Mouse (Mus musculus): ENCODE measurements around the gene Tnpo1. TPM values are rescaled to one million over a fixed set of nuclear protein-coding genes. Genes with fewer than 3 reads are reported as not detected.

The Tnpo1 gene
- polyA plus RNA-seq (2016; fragmentation: Nextera tagmentation; extraction: Ambion mirVana) = 73.3 and 73.8 TPM in 2 replicates

DNA sequence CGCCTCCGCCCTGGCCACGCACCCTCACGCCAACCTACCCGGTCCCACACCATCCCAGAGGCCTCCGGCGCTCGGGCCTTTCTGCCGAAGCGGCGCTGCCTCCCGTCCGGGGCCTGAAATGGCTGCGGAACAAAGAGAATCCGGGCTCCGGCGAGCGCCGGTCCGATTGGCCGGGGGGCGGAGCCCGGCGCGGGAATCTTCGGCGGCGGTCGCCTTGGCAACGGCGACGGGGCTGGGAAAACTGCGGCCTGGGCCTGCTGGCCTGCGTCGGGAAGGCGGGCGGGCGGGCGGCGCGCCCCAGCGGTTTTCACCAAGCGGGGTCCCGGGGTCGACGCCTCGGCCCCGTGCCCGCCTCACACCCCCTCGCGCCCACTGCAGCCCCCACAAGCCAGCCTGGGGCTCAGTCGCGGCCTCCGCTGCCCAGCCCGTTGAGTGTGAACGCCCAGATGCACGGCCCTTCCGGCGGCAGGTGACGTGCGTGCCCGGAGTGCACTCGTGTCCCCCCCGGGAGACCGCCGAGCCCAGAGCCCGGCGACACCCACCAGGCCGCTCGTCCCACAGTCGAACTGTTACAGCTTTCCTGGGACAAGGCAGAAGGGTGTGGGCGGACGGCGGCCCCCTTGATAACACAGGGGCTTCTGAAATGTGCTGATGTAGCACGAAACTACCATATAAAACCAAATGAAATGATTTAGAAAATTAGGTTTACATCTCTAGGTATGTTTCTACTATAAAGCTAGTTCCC, at the start of gene Tnpo1:
Gene Tnpo1 (minus strand): TSS at position 172 of the 745 bp plus-strand sequence.
- no peaks in the 10 kb centered on the region for H3K27me3 ChIP-seq
- peak within 1 kb of the TSS; percentile 78 for H3K4me2 ChIP-seq (replicated peaks)
- H3K4me3 ChIP-seq = peak within 1 kb of the TSS; percentile 97
- under 1% methylated on average over 72 of the region's 75 CpGs for WGBS
- H3K27ac ChIP-seq = peak within 1 kb of the TSS; percentile 96
- ATAC-seq (ENCODE audit: insufficient number of reproducible peaks, insufficient read depth, low FRiP score, low TSS enrichment) = peak; percentile 90
- peaks cover 17% of the 10 kb centered on the region for H3K36me3 ChIP-seq
- no peaks in the 10 kb centered on the region for H3K9me3 ChIP-seq
- peak within 1 kb of the TSS; percentile 100 for H3K9ac ChIP-seq
- H3K4me1 ChIP-seq = peaks cover 13% of the 10 kb centered on the region

DNA sequence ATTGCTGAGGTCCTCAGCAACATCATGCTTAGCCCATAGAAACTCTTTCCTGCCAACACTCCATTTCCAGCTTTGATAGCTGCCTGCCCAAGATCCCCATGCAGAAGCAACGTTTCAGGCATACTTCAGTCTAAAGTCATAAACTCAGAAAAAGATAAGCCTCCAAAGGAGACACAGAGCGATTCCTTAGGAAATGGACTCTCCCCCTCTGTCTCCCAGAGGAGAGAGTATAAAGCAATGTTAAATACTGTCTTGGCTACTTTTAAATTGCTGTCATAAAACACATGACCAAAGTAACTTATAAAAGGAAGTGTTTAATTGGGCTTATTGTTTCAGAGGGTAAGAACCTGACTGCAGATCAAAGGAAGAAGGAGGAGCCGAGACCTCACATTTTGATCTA, 45.9 kb upstream of the Tnpo1 start:
- H3K9ac ChIP-seq = no peak overlapping the region
- no peak overlapping the region for H3K27ac ChIP-seq
- H3K27me3 ChIP-seq = no peaks in the 10 kb centered on the region
- H3K9me3 ChIP-seq = no peaks in the 10 kb centered on the region
- H3K4me3 ChIP-seq = no peak overlapping the region
- H3K4me2 ChIP-seq (replicated peaks) = no peak overlapping the region
- H3K36me3 ChIP-seq = no peaks in the 10 kb centered on the region
- 91% methylated on average over 3 of the region's 3 CpGs for WGBS
- H3K4me1 ChIP-seq = no peaks in the 10 kb centered on the region
- no peak for ATAC-seq (ENCODE audit: insufficient number of reproducible peaks, insufficient read depth, low FRiP score, low TSS enrichment)

DNA sequence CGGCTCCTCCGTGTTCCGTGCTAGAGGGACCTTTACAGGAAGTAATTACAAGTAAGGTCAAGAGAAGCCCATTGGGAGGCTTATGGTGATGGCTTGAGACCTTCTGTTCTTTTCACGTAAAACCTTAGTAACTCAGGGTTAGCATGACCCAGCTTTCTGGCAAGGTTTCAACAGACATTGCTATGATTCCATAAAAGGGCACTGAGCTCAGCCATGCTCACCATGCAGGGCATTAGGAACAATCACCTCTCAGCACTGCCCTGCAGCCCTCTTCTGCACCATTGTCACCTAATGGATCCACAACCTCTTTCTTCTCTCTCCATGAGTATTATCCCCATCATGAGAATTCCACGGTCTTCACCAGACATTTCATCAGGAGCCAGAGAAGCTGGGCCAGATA, 45.5 kb upstream of the Tnpo1 start:
- 56% methylated on average over 5 of the region's 5 CpGs for WGBS
- no peaks in the 10 kb centered on the region for H3K27me3 ChIP-seq
- H3K27ac ChIP-seq = no peak overlapping the region
- H3K4me3 ChIP-seq = no peak overlapping the region
- no peaks in the 10 kb centered on the region for H3K4me1 ChIP-seq
- H3K9me3 ChIP-seq = no peaks in the 10 kb centered on the region
- H3K9ac ChIP-seq = no peak overlapping the region
- no peak overlapping the region for H3K4me2 ChIP-seq (replicated peaks)
- no peak for ATAC-seq (ENCODE audit: insufficient number of reproducible peaks, insufficient read depth, low FRiP score, low TSS enrichment)
- no peaks in the 10 kb centered on the region for H3K36me3 ChIP-seq

DNA sequence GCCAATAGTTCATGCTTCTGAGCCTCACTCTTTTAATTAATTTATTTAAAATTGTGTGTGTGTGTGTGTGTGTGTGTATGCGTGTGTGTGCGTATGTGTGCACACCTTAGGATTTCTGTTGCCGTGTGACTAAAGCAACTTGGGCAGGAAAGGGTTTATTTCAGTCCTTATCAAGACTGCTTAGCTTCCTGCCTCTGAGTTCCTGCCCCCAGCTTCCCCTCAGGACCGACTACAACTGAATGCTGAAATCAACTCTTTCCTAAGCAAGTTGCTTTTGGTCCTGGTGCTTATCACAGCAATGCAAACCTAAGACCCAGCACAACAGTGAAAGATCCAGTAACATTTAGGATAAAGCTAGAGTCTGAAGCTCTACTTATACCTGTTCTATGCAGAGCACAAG, 42.3 kb upstream of the Tnpo1 start:
- Histone ChIP-seq H3K9ac (no peak overlapping the region), H3K27me3 (no peaks in the 10 kb centered on the region), H3K27ac (no peak overlapping the region), H3K36me3 (no peaks in the 10 kb centered on the region), H3K9me3 (no peaks in the 10 kb centered on the region), H3K4me2 (replicated peaks) (no peak overlapping the region), H3K4me1 (no peaks in the 10 kb centered on the region), H3K4me3 (no peak overlapping the region)
- WGBS = 74% methylated on average over 4 of the region's 4 CpGs
- no peak for ATAC-seq (ENCODE audit: insufficient number of reproducible peaks, insufficient read depth, low FRiP score, low TSS enrichment)

DNA sequence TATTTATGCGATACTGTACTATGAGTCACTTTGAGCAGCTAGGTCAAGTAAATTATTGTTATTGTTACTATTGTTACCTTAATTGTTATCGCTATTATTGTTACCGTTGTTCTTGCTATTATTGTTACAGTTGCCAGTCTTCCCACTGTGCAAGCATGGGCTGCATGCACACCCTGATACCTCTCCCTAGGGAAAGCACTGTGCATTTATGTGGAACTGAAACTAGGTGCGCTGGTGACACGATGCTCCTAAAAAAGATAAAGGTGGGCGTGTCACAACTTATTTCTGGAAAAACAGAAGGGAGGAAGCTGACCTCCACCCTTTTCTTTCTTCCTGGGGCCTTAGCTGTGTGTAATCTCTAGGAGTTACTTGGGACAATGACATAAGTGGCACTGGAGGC, 41.8 kb upstream of the Tnpo1 start:
- ATAC-seq (ENCODE audit: insufficient number of reproducible peaks, insufficient read depth, low FRiP score, low TSS enrichment) = no peak
- Histone ChIP-seq H3K4me3 (no peak overlapping the region), H3K36me3 (no peaks in the 10 kb centered on the region), H3K4me1 (no peaks in the 10 kb centered on the region), H3K27me3 (no peaks in the 10 kb centered on the region), H3K9me3 (no peaks in the 10 kb centered on the region), H3K4me2 (replicated peaks) (no peak overlapping the region), H3K9ac (no peak overlapping the region), H3K27ac (no peak overlapping the region)
- 86% methylated on average over 6 of the region's 6 CpGs for WGBS

DNA sequence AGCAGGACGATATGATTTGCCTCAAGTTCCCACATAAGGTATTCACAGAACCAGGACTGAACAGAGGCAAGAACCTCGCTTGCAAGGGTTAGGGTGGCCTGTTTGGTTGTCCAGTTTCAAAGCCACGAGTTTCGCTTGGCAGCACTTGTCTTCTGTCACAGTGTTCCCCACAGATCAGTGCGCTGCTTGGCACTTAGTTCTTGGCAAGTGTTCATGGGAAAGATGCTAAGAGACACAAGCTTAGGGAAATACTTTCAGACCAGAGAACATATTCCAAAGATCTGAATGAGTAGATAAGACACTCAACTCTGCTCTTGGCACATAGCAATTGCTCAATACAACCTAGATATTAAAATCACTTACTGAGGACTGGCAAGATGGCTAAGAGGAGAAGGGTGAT, 40.4 kb upstream of the Tnpo1 start:
- Histone ChIP-seq H3K27me3 (no peaks in the 10 kb centered on the region), H3K9ac (no peak overlapping the region), H3K4me2 (replicated peaks) (no peak overlapping the region), H3K4me3 (no peak overlapping the region), H3K4me1 (no peaks in the 10 kb centered on the region), H3K9me3 (no peaks in the 10 kb centered on the region), H3K36me3 (no peaks in the 10 kb centered on the region), H3K27ac (no peak overlapping the region)
- ATAC-seq (ENCODE audit: insufficient number of reproducible peaks, insufficient read depth, low FRiP score, low TSS enrichment) = no peak
- 88% methylated on average over 5 of the region's 5 CpGs for WGBS

DNA sequence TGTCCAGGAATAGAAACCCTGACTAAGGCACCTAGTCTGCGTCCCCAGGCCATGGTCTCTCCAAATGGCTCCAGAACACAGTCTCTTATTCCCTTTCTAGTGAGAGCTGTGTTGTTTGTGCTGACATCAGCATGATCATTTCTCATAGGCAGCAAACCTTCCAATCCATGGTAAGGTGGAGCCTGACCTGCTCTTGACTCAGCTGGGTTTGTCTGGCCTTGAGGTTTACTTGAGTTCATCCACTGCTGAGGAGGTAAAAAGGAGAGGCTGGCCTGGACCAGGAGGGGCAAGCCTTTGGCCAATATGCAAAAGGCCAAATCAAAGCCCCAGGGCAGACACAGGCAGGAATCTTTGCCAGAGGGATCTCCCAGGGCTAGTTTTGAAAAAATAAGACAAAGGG, 37.4 kb upstream of the Tnpo1 start:
- 97% methylated on average over 1 of the region's 1 CpGs for WGBS
- H3K9ac ChIP-seq = no peak overlapping the region
- no peaks in the 10 kb centered on the region for H3K36me3 ChIP-seq
- ATAC-seq (ENCODE audit: insufficient number of reproducible peaks, insufficient read depth, low FRiP score, low TSS enrichment) = no peak
- no peak overlapping the region for H3K4me3 ChIP-seq
- no peak overlapping the region for H3K27ac ChIP-seq
- H3K27me3 ChIP-seq = no peaks in the 10 kb centered on the region
- H3K9me3 ChIP-seq = no peaks in the 10 kb centered on the region
- no peaks in the 10 kb centered on the region for H3K4me1 ChIP-seq
- H3K4me2 ChIP-seq (replicated peaks) = no peak overlapping the region

DNA sequence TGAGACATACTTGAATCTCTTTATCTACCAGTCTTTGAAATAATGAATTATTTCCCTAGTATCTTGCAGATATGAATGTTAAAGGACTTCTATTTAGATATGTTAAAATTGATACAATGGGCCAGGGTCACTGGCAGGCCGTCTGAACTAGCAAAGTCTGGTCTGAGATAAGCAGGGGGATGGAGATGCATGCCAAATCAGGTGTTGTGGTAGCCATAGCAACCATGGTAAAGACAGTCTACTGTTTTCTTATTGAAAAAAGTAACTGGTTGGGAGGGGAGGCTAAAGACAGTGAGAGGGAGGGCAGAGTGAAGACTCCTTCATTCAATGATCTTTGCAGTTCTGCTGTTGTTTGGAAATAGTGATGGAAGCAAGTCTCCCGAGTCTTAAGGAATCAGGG, 32.0 kb upstream of the Tnpo1 start:
- no peaks in the 10 kb centered on the region for H3K27me3 ChIP-seq
- H3K4me3 ChIP-seq = no peak overlapping the region
- no peak overlapping the region for H3K9ac ChIP-seq
- no peak overlapping the region for H3K4me2 ChIP-seq (replicated peaks)
- H3K4me1 ChIP-seq = no peaks in the 10 kb centered on the region
- H3K9me3 ChIP-seq = no peaks in the 10 kb centered on the region
- ATAC-seq (ENCODE audit: insufficient number of reproducible peaks, insufficient read depth, low FRiP score, low TSS enrichment) = no peak
- no peaks in the 10 kb centered on the region for H3K36me3 ChIP-seq
- no peak overlapping the region for H3K27ac ChIP-seq
- WGBS = 66% methylated on average over 2 of the region's 2 CpGs

DNA sequence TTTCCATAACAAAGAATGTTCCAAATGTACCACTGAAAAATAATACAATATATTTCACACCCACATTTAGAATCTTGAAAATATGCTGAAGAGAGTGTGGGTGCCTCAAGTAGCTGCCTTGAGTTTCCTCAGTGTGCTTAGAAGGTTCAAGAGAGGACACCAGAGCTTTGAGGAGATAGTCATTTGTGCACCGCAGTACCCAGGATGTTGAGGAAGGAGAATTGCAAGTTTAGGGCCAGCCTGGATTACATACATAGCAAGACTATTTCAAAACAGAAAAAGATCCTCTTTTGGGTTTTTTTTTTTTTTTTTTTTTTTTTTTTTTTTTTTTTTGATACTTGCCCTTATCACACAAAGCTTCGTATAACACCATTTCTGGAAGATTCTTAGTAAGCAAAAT, 30.0 kb upstream of the Tnpo1 start:
- Histone ChIP-seq H3K27ac (no peak overlapping the region), H3K9ac (no peak overlapping the region), H3K27me3 (no peaks in the 10 kb centered on the region), H3K36me3 (no peaks in the 10 kb centered on the region), H3K4me1 (no peaks in the 10 kb centered on the region), H3K4me2 (replicated peaks) (no peak overlapping the region), H3K9me3 (no peaks in the 10 kb centered on the region), H3K4me3 (no peak overlapping the region)
- no peak for ATAC-seq (ENCODE audit: insufficient number of reproducible peaks, insufficient read depth, low FRiP score, low TSS enrichment)
- WGBS = 78% methylated on average over 2 of the region's 2 CpGs

DNA sequence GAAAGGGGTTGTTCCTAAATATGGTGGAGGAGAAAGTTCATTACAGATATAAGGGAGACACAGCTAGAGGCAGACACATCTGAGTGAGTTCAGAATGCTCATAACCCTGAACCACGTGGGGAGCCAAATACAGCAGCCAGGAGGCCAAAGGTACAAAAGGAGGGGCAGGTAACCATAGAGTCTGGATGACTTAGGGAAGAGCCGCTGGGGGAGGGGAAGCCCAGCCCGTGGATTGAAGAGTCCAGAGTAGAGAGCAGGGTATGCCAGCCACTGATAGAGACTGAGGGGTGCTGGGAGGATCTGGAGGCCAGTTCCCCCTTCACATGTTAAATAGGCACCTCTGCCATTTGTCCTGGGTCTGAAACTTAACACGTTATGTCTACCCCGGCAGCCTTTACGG, 29.5 kb upstream of the Tnpo1 start:
- Histone ChIP-seq H3K4me1 (no peaks in the 10 kb centered on the region), H3K4me2 (replicated peaks) (no peak overlapping the region), H3K36me3 (no peaks in the 10 kb centered on the region), H3K27me3 (no peaks in the 10 kb centered on the region), H3K4me3 (no peak overlapping the region), H3K9me3 (no peaks in the 10 kb centered on the region), H3K27ac (no peak overlapping the region), H3K9ac (no peak overlapping the region)
- ATAC-seq (ENCODE audit: insufficient number of reproducible peaks, insufficient read depth, low FRiP score, low TSS enrichment) = no peak
- WGBS = 64% methylated on average over 6 of the region's 6 CpGs

DNA sequence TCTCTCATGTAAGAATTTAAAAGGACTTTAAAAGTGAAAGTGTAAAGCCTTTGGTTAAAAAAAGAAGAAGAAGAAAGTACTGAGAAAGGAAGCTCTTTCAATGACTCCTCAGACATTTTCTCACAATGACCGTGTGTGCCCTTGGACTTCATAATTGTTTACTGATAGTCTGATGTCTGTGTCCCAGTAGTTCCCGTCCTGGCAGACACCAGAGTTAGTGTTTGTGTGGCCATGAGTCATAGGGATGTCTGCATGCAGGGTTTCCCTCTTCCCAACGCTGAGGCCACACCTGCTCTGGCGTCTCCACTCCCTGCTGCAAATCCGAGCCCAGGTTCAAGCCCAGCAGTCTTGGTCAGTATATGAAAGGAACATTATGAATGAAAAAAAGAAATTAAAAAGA, 29.0 kb upstream of the Tnpo1 start:
- Histone ChIP-seq H3K27me3 (no peaks in the 10 kb centered on the region), H3K4me3 (no peak overlapping the region), H3K36me3 (no peaks in the 10 kb centered on the region), H3K27ac (no peak overlapping the region), H3K9ac (no peak overlapping the region), H3K4me2 (replicated peaks) (no peak overlapping the region), H3K9me3 (no peaks in the 10 kb centered on the region), H3K4me1 (no peaks in the 10 kb centered on the region)
- 59% methylated on average over 5 of the region's 5 CpGs for WGBS
- no peak for ATAC-seq (ENCODE audit: insufficient number of reproducible peaks, insufficient read depth, low FRiP score, low TSS enrichment)

DNA sequence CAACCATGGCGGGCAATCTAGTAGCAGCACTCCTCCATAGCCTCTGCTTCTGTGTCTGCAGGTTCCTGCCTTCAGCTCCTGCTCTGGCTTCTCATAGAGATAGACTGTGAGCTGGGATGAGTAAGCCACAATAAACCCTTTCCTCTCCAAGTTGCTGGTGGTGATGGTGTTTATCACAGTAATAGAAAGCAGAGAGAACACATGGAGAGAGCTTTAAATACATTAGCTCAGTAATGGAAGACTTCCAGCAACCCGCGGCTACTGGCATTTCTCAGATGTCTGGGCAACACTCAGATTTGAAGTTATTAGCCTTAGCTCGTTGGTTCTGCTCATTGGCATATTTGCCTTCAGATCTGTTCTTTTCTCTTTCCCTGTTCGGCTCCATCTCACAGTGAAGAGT, 27.6 kb upstream of the Tnpo1 start:
- H3K9ac ChIP-seq = no peak overlapping the region
- H3K4me3 ChIP-seq = no peak overlapping the region
- WGBS = 77% methylated on average over 5 of the region's 5 CpGs
- no peaks in the 10 kb centered on the region for H3K4me1 ChIP-seq
- H3K27me3 ChIP-seq = no peaks in the 10 kb centered on the region
- H3K9me3 ChIP-seq = no peaks in the 10 kb centered on the region
- H3K36me3 ChIP-seq = no peaks in the 10 kb centered on the region
- no peak overlapping the region for H3K4me2 ChIP-seq (replicated peaks)
- ATAC-seq (ENCODE audit: insufficient number of reproducible peaks, insufficient read depth, low FRiP score, low TSS enrichment) = no peak
- H3K27ac ChIP-seq = no peak overlapping the region

Measured in embryonic facial prominence, embryonic 12.5 days (tissue).